Mouse (Mus musculus): ENCODE results near the gene Gfer. TPM values are rescaled to one million over a fixed set of nuclear protein-coding genes. Genes with fewer than 3 reads are reported as not detected.
"Not testable (repeated sequence)": the region's sequence is repeated elsewhere in the genome, so short reads cannot be mapped to it uniquely, and the experiment has no call there.

The Gfer gene
- polyA plus RNA-seq, 1 experiment from 2014 or later = 36.2 TPM

GRCm38 (mm10) chr17:24689251-24690081 is 6.5 kb downstream of the Gfer start, which contains the start of gene Syngr3:
TSS of gene Syngr3 (minus strand) at chr17:24689955.
- no peak for DNase-seq (ENCODE audit: low spot score)

GRCm38 (mm10) chr17:24687599-24687998 is 8.4 kb downstream of the Gfer start:
- no peak for DNase-seq (ENCODE audit: low spot score)

DNA sequence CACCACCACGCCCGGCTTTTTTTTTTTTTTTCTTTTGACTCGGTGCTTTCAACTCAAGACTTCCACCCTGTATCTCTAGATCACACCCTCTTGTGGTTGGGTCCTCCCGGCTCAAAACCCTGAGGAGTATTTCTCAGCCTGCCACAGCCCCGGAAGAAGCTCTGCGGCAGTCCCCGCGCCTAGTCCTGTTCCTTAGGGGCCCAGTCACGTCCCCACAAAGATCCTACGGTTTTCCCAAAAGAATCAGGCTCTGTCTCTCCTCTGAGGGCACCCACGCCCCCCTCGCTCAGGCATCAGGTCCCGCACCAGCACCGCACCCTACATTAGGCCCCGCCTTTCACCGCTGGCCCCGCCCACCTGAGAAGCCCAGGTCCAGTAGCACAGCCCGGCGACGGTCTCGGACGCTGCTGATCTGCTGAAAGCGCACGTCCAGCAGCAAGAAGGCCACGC is 8.8 kb downstream of the Gfer start:
- peak; percentile 70 for DNase-seq (ENCODE audit: low spot score)

GRCm38 (mm10) chr17:24686514-24686913 is 9.4 kb downstream of the Gfer start:
- DNase-seq (ENCODE audit: low spot score) = peak; percentile 44

DNA sequence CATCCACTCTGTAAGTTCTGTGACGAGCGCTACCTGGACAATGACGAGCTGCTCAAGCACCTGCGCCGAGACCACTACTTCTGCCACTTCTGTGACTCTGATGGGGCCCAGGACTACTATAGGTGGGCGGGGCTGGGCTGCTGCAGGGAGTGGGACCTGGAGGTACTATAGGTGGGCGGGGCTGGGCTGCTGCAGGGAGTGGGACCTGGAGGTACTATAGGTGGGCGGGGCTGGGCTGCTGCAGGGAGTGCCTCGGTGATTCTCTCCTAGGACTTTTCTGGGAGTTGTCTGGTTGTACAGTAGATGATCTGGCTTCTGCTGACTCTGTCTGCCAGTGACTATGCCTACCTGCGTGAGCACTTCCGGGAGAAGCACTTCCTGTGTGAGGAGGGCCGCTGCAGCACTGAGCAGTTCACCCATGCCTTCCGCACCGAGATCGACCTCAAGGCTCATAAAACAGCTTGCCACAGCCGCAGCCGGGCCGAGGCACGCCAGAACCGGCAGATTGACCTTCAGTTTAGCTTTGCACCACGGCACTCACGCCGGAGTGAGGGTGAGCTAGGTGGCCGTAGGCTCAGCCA is 18.4 kb downstream of the Gfer start:
- DNase-seq (ENCODE audit: low spot score) = no peak

GRCm38 (mm10) chr17:24676877-24677276 is 19.1 kb downstream of the Gfer start:
- no peak for DNase-seq (ENCODE audit: low spot score)

DNA sequence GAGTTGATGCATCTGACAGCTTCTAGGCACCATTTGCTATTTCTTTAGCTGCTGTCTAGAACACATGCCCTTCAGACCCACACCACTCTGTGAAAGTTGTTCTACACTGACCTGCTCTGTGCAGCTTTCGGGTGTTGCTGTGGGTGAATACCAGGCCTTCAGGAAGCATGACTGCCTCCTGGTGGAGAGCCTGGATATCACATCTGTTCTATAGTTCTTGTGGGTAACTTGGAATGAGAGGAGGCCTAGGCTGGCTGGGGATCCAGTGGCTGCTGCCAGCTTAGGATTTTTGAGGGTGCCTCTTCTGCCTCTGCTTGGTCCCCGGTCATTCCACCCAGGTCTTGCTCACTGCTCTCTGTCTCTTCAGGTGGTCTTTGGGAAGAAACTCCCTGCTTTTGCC is 19.8 kb downstream of the Gfer start:
- peak; percentile 78 for DNase-seq (ENCODE audit: low spot score)

DNA sequence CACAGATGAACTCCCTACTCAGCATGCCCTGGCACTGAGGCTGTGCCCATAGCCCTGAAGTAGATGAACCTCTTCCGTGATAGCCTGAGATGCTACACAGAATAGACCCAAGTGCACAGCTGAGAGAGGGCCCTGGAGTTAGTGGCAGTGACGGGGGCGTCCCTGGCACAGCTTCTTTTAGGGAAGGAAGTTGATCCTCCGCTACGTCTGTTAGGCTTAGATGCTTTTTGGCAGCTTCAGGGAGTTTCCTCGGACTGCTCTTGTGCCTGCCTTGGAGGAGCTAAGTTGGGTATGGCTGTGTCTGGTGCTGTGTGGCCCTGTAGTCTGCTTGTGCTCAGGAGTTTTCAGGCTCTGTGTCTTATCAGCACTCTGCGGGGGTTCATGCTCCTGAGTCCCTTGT is 21.7 kb downstream of the Gfer start:
- DNase-seq (ENCODE audit: low spot score) = no peak

- DNase-seq (ENCODE audit: low spot score) = no peak
Measured at GRCm38 (mm10) chr17:24672141-24672540, 23.8 kb downstream of the Gfer start.

DNA sequence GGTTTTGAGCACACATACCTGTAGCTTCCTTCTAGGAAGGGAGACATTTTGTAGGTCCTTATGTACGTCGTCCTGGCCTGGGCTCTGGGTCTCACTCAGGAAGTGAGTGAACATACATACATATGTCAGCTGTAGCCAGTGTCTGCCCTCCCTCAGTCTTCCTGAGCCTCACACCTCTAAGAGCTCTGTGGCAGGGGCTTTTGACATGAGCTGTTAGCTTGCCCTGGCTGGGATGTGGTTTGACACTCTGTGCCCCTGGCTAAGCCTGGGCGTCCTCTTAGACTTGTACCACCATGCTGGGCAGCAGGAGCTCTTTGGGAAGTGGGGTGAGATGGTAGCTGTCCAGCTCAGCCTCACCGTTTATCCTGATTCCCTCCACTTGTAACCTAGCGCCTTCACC is 24.6 kb downstream of the Gfer start:
- DNase-seq (ENCODE audit: low spot score) = no peak

- DNase-seq (ENCODE audit: low spot score) = no peak
Measured at GRCm38 (mm10) chr17:24670246-24670844, 25.6 kb downstream of the Gfer start.

GRCm38 (mm10) chr17:24669545-24670245 is 26.3 kb downstream of the Gfer start, which contains the start of gene Zfp598:
TSS of gene Zfp598 (plus strand) at chr17:24669687.
- DNase-seq (ENCODE audit: low spot score) = peak; percentile 95

DNA sequence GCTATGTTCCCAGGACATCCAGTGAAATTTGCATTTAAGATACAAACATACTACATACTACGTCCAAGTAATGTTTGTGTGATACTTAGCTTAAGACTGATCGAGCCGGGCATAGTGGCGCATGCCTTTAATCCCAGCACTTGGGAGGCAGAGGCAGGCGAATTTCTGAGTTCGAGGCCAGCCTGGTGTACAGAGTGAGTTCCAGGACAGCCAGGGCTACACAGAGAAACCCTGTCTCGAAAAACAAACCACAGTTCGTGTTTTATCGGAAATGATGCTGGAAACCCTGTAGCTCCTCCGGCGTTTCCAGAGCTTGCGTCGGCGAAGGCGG is 26.8 kb downstream of the Gfer start:
- DNase-seq (ENCODE audit: low spot score) = not testable (repeated sequence)

- peak; percentile 65 for DNase-seq (ENCODE audit: low spot score)
Measured at GRCm38 (mm10) chr17:24667416-24667815, 28.5 kb downstream of the Gfer start.

DNA sequence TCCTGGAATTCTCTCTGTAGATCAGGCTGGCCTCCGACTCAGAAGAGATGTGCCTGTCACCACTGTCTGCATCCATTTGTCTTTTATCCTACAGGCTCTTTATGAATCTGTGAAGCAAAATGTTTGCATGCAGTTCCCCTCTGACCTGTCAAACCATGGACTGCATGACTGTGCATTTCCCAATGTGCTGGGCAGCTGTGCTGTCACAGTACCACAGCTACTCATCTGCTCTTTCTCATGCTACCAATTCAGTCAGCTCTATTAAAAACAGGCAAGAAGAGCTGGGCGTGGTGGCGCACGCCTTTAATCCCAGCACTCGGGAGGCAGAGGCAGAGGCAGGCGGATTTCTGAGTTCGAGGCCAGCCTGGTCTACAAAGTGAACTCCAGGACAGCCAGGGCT is 28.9 kb downstream of the Gfer start:
- DNase-seq (ENCODE audit: low spot score) = not testable (repeated sequence)

- peak; percentile 19 for DNase-seq (ENCODE audit: low spot score)
Measured at GRCm38 (mm10) chr17:24658017-24658758, 37.8 kb downstream of the Gfer start, which contains the start of gene Npw. TSS of gene Npw (minus strand) at chr17:24658457.

- DNase-seq (ENCODE audit: low spot score) = no peak
Measured at GRCm38 (mm10) chr17:24654969-24655368, 41.0 kb downstream of the Gfer start.

DNA sequence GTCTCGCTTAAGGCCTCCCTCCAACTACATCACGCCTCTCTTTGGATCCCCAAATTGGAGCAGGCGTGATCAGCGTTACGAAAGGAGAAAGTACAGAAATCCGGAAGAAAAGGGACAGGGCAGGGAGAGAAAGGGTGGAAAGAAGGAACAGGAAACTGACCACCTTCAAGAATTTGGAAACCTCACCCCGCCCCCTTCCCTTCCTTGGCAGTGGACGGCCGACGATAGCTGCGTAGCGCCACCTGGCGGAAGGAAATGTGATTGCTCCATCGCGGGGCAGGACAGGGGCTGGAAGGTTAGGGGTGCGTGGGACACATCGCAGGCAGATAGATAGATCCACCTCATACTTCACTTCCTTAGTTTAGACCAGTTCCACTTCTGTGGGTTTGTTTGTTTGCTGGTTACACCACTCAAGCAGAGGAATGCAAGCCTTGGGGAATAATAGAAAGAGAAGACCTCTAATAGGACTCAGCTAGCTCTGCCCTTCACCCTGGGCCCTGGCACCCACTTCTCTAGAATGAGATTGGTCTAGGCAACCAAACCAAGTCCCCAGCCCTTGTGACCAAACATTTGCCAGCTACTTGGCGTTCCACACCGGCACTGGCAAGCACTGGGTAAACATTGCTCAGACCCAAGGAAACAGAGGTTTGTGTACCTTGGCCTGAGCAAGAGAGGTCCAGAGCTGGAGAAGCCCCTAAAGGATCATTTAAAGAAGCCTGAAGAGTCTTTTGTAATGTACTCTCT is 41.8 kb downstream of the Gfer start:
- peak; percentile 81 for DNase-seq (ENCODE audit: low spot score)

DNA sequence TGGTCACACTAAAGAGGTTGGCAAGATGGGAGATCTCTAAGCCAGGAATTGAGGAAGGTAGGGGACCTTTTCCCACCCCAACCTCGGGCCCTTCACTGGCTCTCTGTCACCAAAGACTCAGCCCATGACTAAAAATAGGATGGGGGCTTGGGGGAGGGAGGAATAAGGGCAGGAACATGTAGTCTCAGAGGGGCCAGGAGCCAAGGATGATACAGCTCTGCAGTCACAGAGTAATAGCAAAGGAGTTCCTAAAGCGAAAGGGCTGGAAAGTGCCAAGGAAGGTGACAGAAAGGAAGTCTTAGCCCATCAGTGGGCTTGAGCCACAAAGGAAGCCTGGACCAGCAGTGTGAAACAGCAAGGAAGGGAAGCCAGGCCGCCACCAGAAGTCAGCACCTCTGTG is 44.1 kb downstream of the Gfer start:
- no peak for DNase-seq (ENCODE audit: low spot score)

DNA sequence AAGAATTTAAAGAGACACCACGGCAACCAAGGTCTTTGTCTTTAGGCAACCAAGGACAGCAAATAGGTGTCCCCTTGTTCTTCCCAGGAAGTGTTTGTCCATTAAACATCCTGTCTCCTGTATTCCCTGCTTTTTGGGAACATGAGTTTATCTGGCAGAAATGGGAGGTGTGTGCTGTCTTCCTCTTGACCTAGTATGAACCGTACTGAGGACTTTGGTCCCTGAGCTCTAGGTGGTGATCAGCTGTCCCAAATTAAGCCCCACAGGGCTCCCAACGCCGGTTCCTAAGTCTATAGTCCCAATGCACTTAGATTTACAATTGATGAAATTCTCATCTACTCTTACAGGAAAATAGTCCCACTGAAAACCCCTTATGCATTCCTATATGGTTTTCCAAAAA is 45.2 kb downstream of the Gfer start:
- no peak for DNase-seq (ENCODE audit: low spot score)
